Mouse (Mus musculus) olfactory bulb, adult 2 months (tissue): ENCODE results near the gene Mtcl1. TPM values are rescaled to one million over a fixed set of nuclear protein-coding genes. Genes with fewer than 3 reads are reported as not detected.

ENCODE experiments used
- H3K27ac ChIP-seq: fragments of 200-500 bp; 2 replicates; pipeline ENCODE4 v1.5.1; 2012; ENCODE audit warnings: low read depth, low read length; ENCODE audit not compliant: insufficient read depth
- H3K4me1 ChIP-seq: fragments of 200-500 bp; 2 replicates; pipeline ENCODE4 v1.6.1; 2012; ENCODE audit warnings: low read length; ENCODE audit not compliant: control insufficient read depth, insufficient read depth
- H3K4me3 ChIP-seq: fragments of 200-500 bp; 2 replicates; pipeline ENCODE4 v1.5.1; 2012; ENCODE audit warnings: mild to moderate bottlenecking, low read depth, low read length, moderate library complexity; ENCODE audit not compliant: insufficient read depth
- CTCF ChIP-seq: fragments of 200-500 bp; IDR thresholded peaks from 2 replicates; pipeline ENCODE4 v1.5.1; 2012; ENCODE audit warnings: low read depth, mild to moderate bottlenecking, low read length, moderate library complexity; ENCODE audit not compliant: insufficient read depth
- POLR2A ChIP-seq: fragments of 200-500 bp; IDR thresholded peaks from 2 replicates; pipeline ENCODE4 v1.6.1; 2012; ENCODE audit warnings: mild to moderate bottlenecking, low read depth, low read length, moderate library complexity; ENCODE audit not compliant: insufficient read depth
- WGBS: fragments of 180-500 bp; shearing (Covaris S2); methylation state at CpG from one replicate; pipeline ENCODE4 v1.1.7; 2018; 5-methylcytosine and 5-hydroxymethylcytosine counted together
- polyA plus RNA-seq: library from polyadenylated mRNA; stranded (reverse); fragments of >200 nt; gene quantifications from 2 replicates; pipeline ENCODE4 v1.2.4, GENCODE M21; 2012; ENCODE audit warnings: low replicate concordance; ENCODE audit not compliant: missing spikeins, insufficient read depth, insufficient read length

The Mtcl1 gene
- polyA plus RNA-seq, 1 experiment, result not detected

- peaks cover 21% of the 10 kb centered on the region for H3K4me1 ChIP-seq
- no peak overlapping the region for H3K4me3 ChIP-seq
- TF ChIP-seq POLR2A (no peak), CTCF (no peak)
- 71% methylated on average over 4 of the region's 4 CpGs for WGBS
- no peak overlapping the region for H3K27ac ChIP-seq
Observed at GRCm38 (mm10) chr17:66326204-66326545, 123.4 kb downstream of the Mtcl1 start.

GRCm38 (mm10) chr17:66325440-66326203 lies 123.9 kb downstream of the Mtcl1 start:
- Histone ChIP-seq H3K4me1 (peaks cover 21% of the 10 kb centered on the region), H3K27ac (peak overlapping the region; percentile 78), H3K4me3 (peak overlapping the region; percentile 31)
- WGBS, result 14% methylated on average over 14 of the region's 14 CpGs
- TF ChIP-seq CTCF (no peak), POLR2A (no peak)

GRCm38 (mm10) chr17:66324836-66325235 lies 124.7 kb downstream of the Mtcl1 start:
- Histone ChIP-seq H3K4me1 (peaks cover 23% of the 10 kb centered on the region), H3K4me3 (no peak overlapping the region), H3K27ac (no peak overlapping the region)
- 81% methylated on average over 3 of the region's 3 CpGs for WGBS
- TF ChIP-seq CTCF, result no peak
- no peak for TF ChIP-seq POLR2A

- no peak for TF ChIP-seq POLR2A
- no peak for TF ChIP-seq CTCF
- no peak overlapping the region for H3K4me3 ChIP-seq
- H3K4me1 ChIP-seq, result peaks cover 24% of the 10 kb centered on the region
- H3K27ac ChIP-seq, result peak overlapping the region; percentile 88
- WGBS, result 50% methylated on average over 14 of the region's 15 CpGs
Observed at GRCm38 (mm10) chr17:66322646-66323255, 126.8 kb downstream of the Mtcl1 start.

GRCm38 (mm10) chr17:66321933-66322332 lies 127.6 kb downstream of the Mtcl1 start:
- no peak for TF ChIP-seq CTCF
- no peak for TF ChIP-seq POLR2A
- H3K4me3 ChIP-seq, result no peak overlapping the region
- 74% methylated on average over 14 of the region's 14 CpGs for WGBS

GRCm38 (mm10) chr17:66320716-66321372 lies 128.7 kb downstream of the Mtcl1 start:
- H3K4me1 ChIP-seq, result peaks cover 23% of the 10 kb centered on the region
- 54% methylated on average over 19 of the region's 20 CpGs for WGBS
- H3K27ac ChIP-seq, result no peak overlapping the region
- no peak overlapping the region for H3K4me3 ChIP-seq
- TF ChIP-seq POLR2A, result no peak
- no peak for TF ChIP-seq CTCF

More at GRCm38 (mm10) chr17:66321933-66322332, 127.6 kb downstream of the Mtcl1 start:
- H3K27ac ChIP-seq, result no peak overlapping the region
- peaks cover 26% of the 10 kb centered on the region for H3K4me1 ChIP-seq

- Histone ChIP-seq H3K27ac (no peak overlapping the region), H3K4me1 (peaks cover 18% of the 10 kb centered on the region), H3K4me3 (no peak overlapping the region)
- WGBS, result 61% methylated on average over 3 of the region's 3 CpGs
- TF ChIP-seq CTCF (no peak), POLR2A (no peak)
Observed at GRCm38 (mm10) chr17:66318031-66318430, 131.5 kb downstream of the Mtcl1 start.

- no peak for TF ChIP-seq POLR2A
- no peak for TF ChIP-seq CTCF
- H3K4me3 ChIP-seq, result no peak overlapping the region
- 90% methylated on average over 4 of the region's 4 CpGs for WGBS
Observed at GRCm38 (mm10) chr17:66317576-66317975, 132.0 kb downstream of the Mtcl1 start.

GRCm38 (mm10) chr17:66317156-66317555 lies 132.4 kb downstream of the Mtcl1 start:
- H3K4me3 ChIP-seq, result no peak overlapping the region
- TF ChIP-seq CTCF (no peak), POLR2A (no peak)
- no peak overlapping the region for H3K27ac ChIP-seq
- 83% methylated on average over 5 of the region's 5 CpGs for WGBS
- H3K4me1 ChIP-seq, result peaks cover 15% of the 10 kb centered on the region

More at GRCm38 (mm10) chr17:66317576-66317975, 132.0 kb downstream of the Mtcl1 start:
- Histone ChIP-seq H3K4me1 (peaks cover 15% of the 10 kb centered on the region), H3K27ac (no peak overlapping the region)
